Mouse (Mus musculus): ENCODE measurements around the gene Sik1. TPM values are rescaled to one million over a fixed set of nuclear protein-coding genes. Genes with fewer than 3 reads are reported as not detected.

The Sik1 gene
- total RNA-seq, 2 experiments from 2014 or later, result 18.7 to 29.0 TPM

DNA sequence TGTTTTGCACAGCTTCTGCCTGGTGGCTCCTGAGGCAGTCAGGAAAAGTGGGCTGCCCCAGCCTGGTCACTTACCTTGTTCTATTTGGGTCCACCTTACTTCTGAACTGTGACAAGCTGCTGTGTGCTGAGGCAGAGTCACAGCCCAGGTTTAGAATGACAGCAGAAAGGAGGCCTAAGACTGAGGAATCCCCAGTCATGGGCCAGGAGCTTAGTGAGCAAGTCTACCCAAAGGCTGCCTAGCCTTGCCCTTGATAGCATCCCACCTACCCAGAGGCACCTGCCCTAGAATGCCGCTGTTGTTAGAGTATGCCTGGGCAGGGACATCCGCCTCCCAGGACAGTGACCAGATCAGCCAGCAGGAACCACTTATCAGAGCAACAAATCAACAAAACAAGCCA is 3.2 kb upstream of the Sik1 start:
- DNase-seq (ENCODE audit: low spot score), result no peak
- intact Hi-C loops (cut with DNase I), result loop anchor here (2.0 kb wide), 2 partner anchors 46 to 76 kb away; no protein-coding TSS in a partner anchor

DNA sequence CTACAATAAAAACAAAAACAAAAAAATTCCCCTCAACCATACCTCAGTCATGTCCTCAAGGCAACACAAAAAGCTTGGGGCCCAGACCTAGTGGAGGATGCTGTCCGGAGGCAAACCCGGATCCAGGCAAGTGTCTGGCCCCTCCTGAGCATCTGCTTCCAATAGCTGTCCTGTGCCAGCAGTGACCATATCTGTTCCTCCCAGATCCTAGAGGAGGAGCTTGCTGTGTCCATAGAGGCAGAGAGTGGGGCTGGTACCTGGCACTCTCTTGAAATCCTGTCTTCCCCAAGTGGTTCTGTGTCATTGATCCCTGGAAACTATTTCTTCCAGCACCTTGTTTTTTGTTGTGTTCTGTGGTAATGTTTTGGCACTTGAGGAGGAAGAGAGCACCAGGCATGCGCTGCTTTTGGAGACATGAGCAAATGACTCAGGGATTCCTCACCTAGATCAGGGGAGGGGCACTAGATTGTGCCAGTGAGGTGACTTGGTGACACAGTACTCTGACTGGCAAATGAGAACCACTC is 2.4 kb upstream of the Sik1 start:
- intact Hi-C loops (cut with DNase I), result loop anchor here (2.0 kb wide), 5 partner anchors 47 to 173 kb away; no protein-coding TSS in a partner anchor

DNA sequence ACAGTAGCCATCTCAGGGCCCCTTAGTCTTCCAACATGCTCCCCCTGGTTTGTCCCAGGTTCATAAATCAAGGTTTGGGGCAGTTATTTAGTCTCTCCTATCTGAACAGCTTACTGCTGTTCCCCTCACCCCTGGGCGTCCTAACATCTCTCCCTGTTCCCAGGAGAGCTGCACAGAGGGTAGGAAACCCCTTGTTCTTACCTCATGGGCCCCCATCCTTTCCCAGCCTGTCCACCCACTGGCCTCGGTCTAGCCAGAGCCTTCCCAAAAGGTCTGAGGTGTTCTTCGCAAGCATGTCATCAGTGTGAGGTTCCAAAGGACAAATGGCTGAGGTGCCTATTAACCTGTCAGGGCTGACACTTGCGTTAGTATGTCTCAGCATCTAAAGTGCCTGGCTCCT is 1.6 kb upstream of the Sik1 start:
- intact Hi-C loops (cut with DNase I), result loop anchor here (2.0 kb wide), 3 partner anchors 164 to 172 kb away; no protein-coding TSS in a partner anchor
- no peak for DNase-seq (ENCODE audit: low spot score)

More for the DNA sequence above, 2.4 kb upstream of the Sik1 start:
- no peak for DNase-seq (ENCODE audit: low spot score)

DNA sequence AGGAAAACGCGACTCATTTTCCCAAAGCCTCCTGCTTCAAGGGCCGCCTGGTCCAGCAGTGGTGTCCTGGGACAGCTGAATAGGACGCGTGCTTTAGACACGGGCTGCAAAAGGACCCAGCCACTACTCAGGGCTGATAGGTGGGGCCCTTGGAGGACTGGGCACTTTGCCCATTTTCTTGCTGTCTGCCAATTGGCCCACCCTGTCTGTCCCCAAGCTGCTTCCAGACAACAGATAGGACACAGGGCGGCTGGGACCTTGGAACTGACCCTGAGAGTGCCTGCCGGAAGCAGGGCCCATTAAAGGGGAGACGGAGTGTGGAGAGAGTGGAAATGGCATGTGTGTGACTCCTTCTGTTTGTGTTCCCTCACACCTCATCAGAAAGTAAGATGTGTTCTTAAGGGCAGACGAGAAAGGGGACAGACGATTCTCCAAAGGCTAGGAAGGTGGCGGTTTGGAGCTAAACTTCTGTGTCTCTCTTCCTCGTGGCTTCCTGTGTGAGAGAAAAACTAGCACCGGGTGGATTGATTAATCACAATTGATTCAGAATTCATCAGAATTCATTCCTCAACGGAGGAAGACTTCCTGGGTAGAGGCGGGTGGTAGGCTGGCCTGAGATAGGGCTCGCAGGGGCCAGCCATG is 1.0 kb upstream of the Sik1 start:
- peak; percentile 95 for DNase-seq (ENCODE audit: low spot score)
- intact Hi-C loops (cut with DNase I), result loop anchor here (2.0 kb wide), 3 partner anchors 164 to 172 kb away; no protein-coding TSS in a partner anchor

DNA sequence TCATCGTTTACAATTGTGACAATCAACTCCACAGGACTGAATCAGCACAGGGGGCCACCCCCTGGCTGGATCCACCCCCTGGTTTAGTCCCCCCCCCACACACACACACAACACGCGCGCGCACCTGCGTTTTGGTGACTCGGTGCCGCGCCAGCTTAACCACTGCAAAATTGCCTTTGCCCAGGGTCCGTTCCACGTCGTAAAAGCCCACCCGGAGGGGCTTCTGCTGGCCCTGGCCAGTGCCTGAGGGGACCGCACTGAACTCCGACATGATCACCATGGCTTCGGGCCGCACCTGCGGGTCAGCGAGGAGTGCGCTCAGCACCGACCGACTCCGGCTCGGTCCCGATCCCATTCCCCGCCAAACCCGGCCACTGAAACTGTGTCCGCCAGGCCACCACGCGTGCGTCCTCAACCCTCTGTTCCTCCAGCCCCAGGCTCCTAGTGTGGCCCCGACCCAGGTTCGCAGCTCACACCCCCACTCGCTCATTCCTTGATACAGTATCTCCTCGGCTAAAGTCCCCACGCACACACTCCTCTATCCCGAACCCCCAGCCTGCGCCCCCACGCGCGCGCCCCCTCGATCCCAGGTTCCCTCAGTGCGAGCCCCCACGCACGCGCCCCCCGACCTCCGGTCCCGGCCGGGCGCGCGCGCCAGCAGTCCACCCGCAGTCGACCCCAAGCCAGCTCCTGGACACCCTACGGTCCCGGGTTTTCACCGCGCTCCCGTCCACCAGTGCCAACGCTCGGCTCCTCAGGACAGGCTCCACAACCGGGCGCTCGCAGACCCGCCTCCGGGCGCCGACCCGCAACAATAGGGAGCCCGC is 621 bp downstream of the Sik1 start:
- intact Hi-C loops (cut with DNase I), result loop anchor here (2.0 kb wide), 1 partner anchor 62 kb away; no protein-coding TSS in a partner anchor

DNA sequence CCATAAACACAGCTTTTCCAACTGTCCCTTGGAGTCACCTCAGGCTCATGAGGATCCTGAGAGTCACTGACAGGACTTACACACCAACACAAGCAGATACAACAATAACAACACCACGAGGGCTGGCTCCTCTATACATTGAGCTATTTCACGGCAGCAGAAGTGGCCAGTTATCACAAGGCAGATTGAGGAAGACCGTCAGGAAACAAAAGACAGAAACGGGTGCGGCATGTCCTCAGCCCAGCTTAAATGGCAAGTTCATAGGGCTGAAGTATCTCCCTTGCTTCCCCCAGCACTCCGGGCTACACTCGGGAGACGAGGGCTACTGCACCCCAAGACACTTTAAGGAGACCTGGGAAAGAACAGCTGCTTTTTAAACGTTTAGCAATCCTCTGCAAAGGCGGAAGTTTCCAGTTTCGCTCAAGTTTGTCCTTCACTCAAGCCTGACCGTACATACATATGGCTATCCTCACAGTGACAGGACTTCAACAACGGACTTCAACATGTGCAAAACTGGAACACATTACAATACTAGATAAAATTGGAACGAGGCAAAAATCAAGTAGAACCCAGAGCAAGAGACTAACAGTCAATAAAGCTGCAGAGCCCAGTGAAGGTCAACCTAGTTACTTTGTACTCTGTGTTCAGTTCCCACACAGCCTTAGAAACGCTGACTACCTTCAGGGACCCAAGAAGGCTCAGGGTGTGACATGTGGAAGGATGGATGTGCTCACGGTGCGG is 2.0 kb downstream of the Sik1 start:
- intact Hi-C loops (cut with DNase I), result loop anchor here (2.0 kb wide), 1 partner anchor 61 kb away; no protein-coding TSS in a partner anchor
- no peak for DNase-seq (ENCODE audit: low spot score)

More for the DNA sequence above, 621 bp downstream of the Sik1 start:
- no peak for DNase-seq (ENCODE audit: low spot score)

DNA sequence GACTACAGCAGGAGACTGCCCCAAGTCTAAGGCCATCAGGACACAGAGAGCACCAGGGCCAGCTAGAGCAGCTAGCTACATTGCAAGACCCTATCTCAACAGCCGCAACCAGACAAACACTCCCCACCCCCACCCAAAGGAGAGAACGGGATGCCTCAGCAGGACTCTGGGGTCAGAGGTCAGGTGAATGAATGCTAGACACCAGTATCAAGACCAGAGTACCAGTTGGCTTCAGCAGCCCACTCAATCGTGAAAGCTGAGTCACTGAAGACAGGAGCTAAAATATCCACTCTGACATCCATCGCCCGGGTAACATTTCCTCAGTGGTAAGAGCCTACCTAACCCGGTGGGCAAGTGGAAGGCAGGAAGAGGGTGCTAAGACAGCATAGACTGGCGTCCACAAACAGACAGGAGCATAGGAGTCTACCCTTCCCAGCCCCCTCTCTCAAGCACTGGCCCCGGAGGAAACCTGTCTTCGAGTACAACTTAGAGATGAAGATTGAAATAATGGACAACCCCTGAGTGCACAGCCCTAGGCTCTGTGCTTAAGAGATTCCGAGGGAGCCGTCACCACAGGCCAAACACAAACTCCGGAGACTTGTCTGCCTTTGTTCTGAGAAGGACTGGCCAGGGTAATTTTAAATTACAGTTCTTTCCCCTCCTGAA is 2.7 kb downstream of the Sik1 start:
- DNase-seq (ENCODE audit: low spot score), result no peak
- intact Hi-C loops (cut with DNase I), result no loop called here

DNA sequence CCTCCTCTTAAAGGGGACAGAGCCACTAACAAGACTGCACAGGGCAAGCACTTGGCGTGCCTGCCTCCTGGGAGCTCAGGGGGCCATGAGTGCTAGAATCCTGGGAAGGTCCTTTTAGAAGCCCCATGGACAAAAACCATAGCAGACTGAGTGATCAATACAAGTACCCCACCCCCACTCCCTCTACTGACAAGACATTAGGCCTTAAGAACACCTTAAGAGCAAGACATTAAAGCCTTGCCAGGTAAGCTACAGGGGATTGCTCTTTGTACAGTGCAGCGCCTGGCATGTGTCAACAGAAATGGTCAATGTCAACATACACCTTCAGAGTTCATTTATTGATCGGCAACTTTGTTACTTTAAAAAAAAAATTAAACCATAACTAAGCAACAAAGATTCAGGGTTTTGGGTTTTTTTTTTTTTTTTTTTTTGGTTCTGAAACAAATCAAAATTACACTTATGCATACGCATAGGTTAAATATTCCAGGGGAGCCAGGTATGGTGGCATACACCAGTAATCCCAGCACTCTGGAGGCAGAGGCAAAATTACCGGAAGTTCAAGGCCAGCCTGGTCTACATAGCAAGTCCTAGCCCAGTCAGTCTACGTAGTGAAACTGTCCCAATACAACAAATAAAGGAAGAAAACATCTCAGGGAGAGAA is 3.7 kb downstream of the Sik1 start:
- intact Hi-C loops (cut with DNase I), result no loop called here
- DNase-seq (ENCODE audit: low spot score), result no peak

DNA sequence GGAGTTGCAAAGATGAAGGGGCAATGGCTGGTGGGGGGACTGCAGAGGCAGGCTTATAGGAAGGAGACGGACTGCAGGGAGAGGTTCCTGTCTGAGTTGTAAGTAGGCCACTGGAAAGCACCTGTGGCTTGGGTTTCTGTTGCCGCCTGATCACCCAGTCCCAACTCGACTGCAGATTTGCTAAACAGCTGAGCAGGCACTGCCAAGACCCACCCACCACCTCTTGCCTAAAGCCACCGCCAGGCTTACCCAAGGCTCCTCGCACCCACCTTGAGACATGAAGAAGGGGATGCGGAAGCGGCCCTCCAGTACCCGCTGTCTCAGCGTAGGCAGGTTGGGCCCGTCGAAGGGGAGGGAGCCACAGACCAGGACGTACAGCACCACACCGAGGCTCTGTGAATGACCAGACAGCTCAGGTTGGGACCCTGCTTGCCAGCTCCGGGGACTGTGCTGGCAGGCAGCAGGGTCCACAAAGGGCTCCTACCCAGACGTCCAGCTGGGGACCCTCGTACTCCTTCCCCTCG is 5.1 kb downstream of the Sik1 start:
- intact Hi-C loops (cut with DNase I), result no loop called here
- no peak for DNase-seq (ENCODE audit: low spot score)

DNA sequence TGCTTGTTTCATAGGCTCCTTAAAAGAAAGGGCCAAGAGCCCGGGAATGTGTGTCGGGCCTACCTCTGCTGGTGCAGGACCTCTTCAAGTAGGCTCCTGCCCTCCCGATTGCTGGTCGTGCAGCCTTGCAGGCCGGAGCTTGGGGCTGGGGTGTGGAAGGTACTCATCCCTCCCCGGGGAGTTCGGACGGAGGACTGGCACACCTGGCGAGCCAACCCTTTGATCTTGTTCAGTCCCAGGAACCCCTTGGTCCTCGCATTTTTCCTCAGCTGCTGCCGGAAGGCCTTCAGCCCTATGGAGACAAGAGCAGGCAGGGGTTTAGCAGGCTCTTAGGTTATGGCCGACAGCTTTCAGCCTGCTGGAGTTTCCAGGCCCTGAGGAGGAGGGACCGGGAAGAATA is 8.6 kb downstream of the Sik1 start:
- DNase-seq (ENCODE audit: low spot score), result no peak
- intact Hi-C loops (cut with DNase I), result no loop called here

DNA sequence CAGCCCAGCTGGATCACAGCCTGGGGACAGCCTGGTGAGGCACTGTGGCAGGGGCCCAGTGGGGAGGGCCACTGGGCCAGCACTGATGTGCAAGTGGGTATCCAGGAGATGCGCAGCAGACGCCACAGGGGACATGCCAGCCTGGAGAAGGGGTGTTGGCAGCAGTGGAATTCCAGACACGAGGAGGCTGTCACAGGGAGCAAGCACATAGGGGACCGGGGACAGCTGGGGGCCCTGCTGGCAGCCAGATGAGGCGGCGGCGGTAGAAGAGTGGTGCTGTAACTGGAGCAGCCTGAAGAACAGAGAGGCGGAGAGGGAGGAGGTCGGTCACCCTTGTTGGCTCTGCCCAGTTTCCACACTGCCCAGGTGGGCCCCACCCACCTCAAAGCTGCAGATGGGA is 9.3 kb downstream of the Sik1 start:
- intact Hi-C loops (cut with DNase I), result no loop called here
- DNase-seq (ENCODE audit: low spot score), result no peak

DNA sequence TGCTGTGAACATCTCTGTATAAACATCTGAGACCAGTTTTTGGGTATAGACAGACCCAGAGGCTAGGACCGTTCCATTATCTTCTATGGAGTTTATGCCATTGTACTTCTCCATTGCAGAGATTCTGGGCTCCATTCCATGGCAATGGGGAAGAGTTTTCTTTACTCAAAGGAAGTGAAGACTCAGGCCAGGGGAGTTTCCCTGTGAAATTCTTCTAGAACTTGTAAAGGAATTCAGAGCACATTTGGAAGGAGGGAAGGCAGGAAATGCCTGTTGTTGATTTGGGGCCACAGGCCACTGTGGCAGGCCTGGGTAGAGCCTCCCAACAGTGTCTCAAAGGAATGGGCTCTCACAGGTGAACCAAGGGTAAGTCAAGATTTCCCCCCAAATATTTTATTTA is 11.7 kb downstream of the Sik1 start:
- intact Hi-C loops (cut with DNase I), result no loop called here
- DNase-seq (ENCODE audit: low spot score), result no peak

DNA sequence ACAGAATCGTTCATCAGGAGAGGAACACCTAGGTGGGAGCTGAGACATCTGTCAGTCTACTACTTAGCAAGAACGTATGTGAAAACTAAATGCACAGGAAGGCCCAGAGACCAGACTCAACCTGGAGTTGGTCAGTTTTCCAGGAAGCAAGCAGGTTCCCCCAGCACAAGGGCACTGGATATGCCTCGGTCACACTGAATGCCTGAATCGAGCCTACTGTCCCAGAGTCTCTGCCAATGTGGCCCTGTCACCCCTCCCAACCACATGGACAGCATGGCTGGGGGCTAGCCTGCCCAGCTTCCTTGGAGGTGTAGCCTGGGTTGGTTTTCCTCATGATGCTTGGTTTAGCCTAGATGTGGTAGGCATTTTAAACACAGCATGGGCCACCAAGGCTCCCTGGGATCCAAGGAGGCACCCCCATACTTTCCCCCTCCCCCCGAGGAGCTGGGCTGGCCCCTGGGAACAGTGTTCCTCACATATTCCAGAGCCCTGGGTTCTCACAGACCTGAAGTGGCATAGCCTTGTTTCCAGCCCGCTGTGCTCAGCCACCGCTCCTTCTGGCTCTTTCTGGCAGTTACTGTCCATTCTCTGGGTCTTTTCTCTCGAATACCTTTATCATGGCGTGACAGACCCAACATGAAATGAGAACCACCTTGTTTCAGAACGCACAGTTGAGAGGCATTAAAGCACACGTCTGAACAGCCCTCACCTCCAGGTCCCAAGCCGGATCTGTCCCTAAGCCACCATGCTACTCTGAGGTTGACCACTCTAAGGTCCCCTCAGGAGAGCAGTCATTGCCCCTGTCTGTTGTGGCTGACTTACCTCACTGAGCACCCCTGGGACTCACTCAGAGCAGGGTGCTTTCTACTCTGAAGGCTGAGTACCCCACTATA is 12.4 kb downstream of the Sik1 start:
- no peak for DNase-seq (ENCODE audit: low spot score)
- intact Hi-C loops (cut with DNase I), result no loop called here

DNA sequence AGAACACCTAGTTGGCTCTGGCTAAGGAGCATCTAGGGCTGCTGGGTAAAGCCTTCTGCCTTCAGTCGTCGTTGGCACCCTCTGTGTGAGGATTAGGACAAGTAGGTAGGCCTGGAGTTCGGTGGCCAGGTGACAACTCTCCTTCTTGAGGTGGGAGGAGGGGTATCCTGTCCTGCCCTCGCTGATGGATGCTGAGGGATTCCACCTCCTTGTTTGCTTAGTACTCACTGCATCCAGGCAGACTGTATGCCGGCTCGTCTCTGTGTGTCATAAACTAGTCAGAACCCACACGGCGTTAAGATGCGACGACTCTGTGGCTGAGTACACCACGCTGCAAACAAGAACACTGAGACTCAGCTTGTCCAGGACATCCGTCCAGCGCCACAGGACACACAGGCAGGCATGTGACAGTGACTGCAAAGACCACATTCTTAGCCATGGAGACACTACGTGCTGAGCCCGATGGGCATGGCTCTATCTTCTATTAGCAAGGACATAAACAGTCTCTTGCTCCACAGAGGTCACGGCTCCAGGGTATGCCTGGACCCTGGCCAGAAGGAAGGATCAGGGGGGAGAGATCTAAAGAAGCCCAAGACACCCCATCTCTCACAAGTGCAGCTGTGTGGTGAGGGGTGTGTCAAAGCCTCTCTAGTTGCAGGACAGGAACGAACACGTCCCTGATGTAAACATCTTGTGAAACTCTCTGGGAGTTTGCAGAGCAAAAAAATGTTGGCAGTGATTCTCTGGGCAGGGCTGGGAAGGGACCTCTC is 13.6 kb downstream of the Sik1 start:
- intact Hi-C loops (cut with DNase I), result no loop called here
- DNase-seq (ENCODE audit: low spot score), result no peak

DNA sequence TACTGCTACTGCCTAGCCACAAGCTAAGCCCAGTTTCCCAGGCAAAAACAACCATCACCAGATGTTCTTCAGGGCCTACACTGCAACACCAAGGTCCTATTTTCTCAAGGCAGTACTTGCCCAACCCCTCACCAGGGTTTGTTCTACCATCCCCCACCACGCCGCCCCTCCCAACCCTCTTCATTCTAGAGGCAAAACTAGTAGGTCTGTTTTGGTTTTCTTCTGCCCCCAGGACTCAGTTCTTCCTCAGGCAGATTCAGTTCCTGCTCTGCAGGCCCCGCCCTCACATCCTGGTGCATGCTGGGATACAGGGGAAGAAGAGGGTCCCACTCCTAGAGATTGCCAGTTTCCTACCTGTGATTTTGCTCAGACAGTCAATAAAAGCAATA is 14.2 kb downstream of the Sik1 start:
- DNase-seq (ENCODE audit: low spot score), result no peak
- intact Hi-C loops (cut with DNase I), result no loop called here

DNA sequence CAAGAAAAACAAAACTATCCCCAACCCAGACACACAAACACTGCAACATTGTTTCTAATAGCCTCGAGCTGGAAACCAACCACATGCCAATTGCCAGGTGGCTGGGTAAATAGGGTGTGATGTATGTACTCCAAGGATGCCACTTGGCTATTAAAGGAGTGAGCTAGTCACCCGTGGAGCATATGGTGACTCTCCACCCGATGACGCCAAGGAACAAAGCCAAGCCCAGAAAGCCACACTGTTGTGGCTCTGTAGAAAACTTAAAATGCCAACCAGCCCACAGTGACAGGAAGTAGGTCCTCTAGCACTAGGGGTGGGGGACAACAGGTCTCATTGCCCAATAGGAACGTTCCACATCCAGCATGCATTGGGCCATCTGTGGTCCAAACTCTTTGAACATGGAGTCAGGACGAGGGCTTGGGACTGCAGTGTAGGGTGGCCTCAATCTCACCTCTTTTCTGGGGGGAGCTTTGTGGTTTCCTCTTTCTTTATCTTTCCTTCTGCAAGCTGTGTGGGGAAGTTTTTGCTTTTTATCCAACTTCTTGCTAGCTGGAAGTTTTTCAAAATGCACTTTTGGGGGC is 15.1 kb downstream of the Sik1 start:
- DNase-seq (ENCODE audit: low spot score), result no peak
- intact Hi-C loops (cut with DNase I), result no loop called here

DNA sequence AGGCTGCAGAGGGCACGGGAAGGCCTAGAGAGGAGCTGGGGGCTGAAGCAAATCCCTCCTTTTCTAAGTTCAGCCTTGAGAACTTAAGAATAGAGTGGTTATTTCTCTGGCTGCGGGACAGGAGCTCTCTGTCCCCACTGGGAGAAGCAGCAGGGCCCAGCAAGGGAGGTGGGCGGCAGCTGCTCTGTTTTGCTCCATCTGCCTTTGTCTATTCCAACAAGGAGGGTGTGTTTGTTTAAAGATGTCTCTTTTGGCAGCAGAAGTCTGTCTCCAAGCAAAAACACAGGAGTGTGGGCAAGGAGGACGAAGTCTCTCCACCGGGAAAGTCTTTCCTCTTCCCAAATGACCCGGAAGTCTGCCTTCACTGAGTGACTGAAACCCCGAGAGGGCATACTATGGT is 18.8 kb downstream of the Sik1 start:
- no peak for DNase-seq (ENCODE audit: low spot score)
- intact Hi-C loops (cut with DNase I), result no loop called here

All from heart, postnatal 25 days (tissue).